Mouse (Mus musculus): Measurements from ENCODE around the gene Pm20d1. TPM values are rescaled to one million over a fixed set of nuclear protein-coding genes. Genes with fewer than 3 reads are reported as not detected.

Gene Pm20d1
- polyA plus RNA-seq, 1 experiment from 2014 or later: 0.08 TPM

DNA sequence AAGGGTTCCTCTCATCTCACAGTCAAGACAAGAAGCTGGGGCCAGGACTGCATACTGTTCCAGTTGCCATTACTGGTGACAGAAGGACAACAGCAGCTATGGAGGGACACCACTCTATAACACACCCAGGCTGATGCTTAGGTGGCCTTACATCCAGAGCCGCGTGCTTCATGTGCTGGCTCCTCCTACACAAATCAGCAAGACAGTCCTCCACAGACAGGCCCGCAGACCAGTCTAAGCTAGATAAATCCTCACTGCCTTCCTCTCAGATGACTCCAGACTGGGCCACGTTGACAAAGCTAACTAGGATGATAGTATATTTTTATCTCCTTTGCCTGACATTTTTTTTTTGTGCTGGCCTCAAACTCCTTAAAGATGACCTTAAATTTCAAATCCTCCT is 64.6 kb downstream of the Pm20d1 start:
- Histone ChIP-seq H3K9ac (replicated peaks; ENCODE audit: low read depth, low read length) (no peak overlapping the region), H3K36me3 (ENCODE audit: control insufficient read depth, insufficient read depth, low read length) (no peaks in the 10 kb centered on the region), H3K9me3 (ENCODE audit: control insufficient read depth, low read length) (no peaks in the 10 kb centered on the region), H3K4me1 (ENCODE audit: control insufficient read depth, insufficient read depth, low read length) (no peaks in the 10 kb centered on the region), H3K27ac (ENCODE audit: low read depth, low read length) (no peak overlapping the region), H3K4me3 (ENCODE audit: low read depth, low read length) (no peak overlapping the region), H3K4me2 (ENCODE audit: low read depth, low read length) (no peak overlapping the region), H3K27me3 (ENCODE audit: control insufficient read depth, insufficient read depth, low read length) (no peaks in the 10 kb centered on the region)
- WGBS: 84% methylated on average over 4 of the region's 4 CpGs
- no peak for ATAC-seq (ENCODE audit: low read depth)

- Histone ChIP-seq H3K4me3 (ENCODE audit: low read depth, low read length) (no peak overlapping the region), H3K27ac (ENCODE audit: low read depth, low read length) (no peak overlapping the region), H3K9me3 (ENCODE audit: control insufficient read depth, low read length) (no peaks in the 10 kb centered on the region), H3K36me3 (ENCODE audit: control insufficient read depth, insufficient read depth, low read length) (no peaks in the 10 kb centered on the region), H3K4me1 (ENCODE audit: control insufficient read depth, insufficient read depth, low read length) (peaks cover 4% of the 10 kb centered on the region; the same call in 1 of the 2 replicates), H3K9ac (replicated peaks; ENCODE audit: low read depth, low read length) (no peak overlapping the region), H3K4me2 (ENCODE audit: low read depth, low read length) (no peak overlapping the region), H3K27me3 (ENCODE audit: control insufficient read depth, insufficient read depth, low read length) (no peaks in the 10 kb centered on the region)
- WGBS: 75% methylated on average over 5 of the region's 5 CpGs
- no peak for ATAC-seq (ENCODE audit: low read depth)
These were observed 68.4 kb downstream of the Pm20d1 start for GRCm38 (mm10) chr1:131865596-131865995.

DNA sequence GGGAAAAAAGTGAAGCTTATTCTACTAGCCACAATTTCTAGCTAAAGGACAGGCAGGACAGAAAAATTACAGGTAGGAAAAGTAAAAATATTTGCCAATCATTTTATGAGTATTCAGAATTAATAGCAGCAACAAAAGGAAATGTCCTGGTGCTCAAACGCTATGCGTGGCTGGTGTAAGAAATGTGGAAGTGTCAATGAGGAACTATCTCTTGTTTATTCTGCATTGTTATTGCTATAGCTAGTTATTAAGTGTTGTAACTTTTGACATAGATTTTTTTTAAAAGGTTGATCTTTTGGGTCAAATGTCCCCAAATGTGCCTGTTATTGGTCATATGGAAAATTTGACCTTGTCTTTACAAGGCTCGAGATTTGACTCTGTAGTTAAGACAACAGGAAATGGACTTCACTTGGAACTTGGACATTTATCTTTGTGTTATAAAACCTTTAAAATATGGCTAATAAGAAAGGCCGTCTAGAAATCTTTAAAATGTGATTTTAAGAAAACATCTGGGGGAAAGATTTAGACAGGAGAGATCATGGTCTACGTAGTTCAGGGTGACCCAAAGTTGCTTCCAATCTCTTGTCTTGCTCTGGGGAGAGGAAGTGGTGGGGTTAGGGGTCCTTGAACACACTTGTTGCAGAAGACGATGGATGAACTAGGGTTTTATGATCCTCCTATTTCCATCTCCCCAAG is 69.3 kb downstream of the Pm20d1 start:
- peak; percentile 22; the same call in 1 of the 2 replicates for ATAC-seq (ENCODE audit: low read depth)
- H3K4me3 ChIP-seq (ENCODE audit: low read depth, low read length): no peak overlapping the region
- H3K4me2 ChIP-seq (ENCODE audit: low read depth, low read length): no peak overlapping the region
- no peak overlapping the region for H3K9ac ChIP-seq (replicated peaks; ENCODE audit: low read depth, low read length)
- no peak overlapping the region for H3K27ac ChIP-seq (ENCODE audit: low read depth, low read length)
- H3K9me3 ChIP-seq (ENCODE audit: control insufficient read depth, low read length): no peaks in the 10 kb centered on the region
- no peaks in the 10 kb centered on the region for H3K27me3 ChIP-seq (ENCODE audit: control insufficient read depth, insufficient read depth, low read length)
- peaks cover 4% of the 10 kb centered on the region; the same call in 1 of the 2 replicates for H3K4me1 ChIP-seq (ENCODE audit: control insufficient read depth, insufficient read depth, low read length)
- WGBS: 81% methylated on average over 6 of the region's 6 CpGs
- no peaks in the 10 kb centered on the region for H3K36me3 ChIP-seq (ENCODE audit: control insufficient read depth, insufficient read depth, low read length)

GRCm38 (mm10) chr1:131867093-131867945 is 70.1 kb downstream of the Pm20d1 start, which contains the start of gene Rab29:
Gene Rab29 (plus strand): TSS chr1:131867224.
- peak; percentile 98 for ATAC-seq (ENCODE audit: low read depth)
- Histone ChIP-seq H3K4me1 (ENCODE audit: control insufficient read depth, insufficient read depth, low read length) (peaks cover 4% of the 10 kb centered on the region; the same call in 1 of the 2 replicates), H3K9me3 (ENCODE audit: control insufficient read depth, low read length) (no peaks in the 10 kb centered on the region), H3K36me3 (ENCODE audit: control insufficient read depth, insufficient read depth, low read length) (no peaks in the 10 kb centered on the region), H3K27ac (ENCODE audit: low read depth, low read length) (no peak within 1 kb of the TSS), H3K9ac (replicated peaks; ENCODE audit: low read depth, low read length) (peak within 1 kb of the TSS; percentile 17; the same call in 1 of the 2 replicates), H3K27me3 (ENCODE audit: control insufficient read depth, insufficient read depth, low read length) (no peaks in the 10 kb centered on the region), H3K4me2 (ENCODE audit: low read depth, low read length) (peak within 1 kb of the TSS; percentile 82), H3K4me3 (ENCODE audit: low read depth, low read length) (peak within 1 kb of the TSS; percentile 46)
- WGBS: 1% methylated on average over 46 of the region's 46 CpGs

GRCm38 (mm10) chr1:131867946-131868290 is 70.7 kb downstream of the Pm20d1 start:
- WGBS: 32% methylated on average over 10 of the region's 10 CpGs

DNA sequence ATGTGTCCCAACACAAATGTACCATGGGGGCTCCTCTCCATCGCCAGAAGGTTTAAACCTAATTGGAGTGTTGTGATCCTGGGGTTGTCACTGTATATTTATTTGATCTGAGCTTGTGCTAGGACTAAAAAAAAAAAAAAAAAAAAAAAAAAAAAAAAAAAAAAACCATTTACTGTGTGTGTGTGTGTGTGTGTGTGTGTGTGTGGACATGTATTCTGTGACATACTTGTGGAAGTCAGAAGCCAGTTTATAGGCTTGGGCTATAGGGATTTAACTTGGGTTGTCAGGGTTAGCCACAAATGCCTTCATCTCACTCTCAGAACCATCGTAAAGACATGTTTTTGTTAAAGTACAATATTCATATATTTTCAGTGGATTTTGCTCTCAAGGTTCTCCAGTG is 72.4 kb downstream of the Pm20d1 start:
- H3K36me3 ChIP-seq (ENCODE audit: control insufficient read depth, insufficient read depth, low read length): no peaks in the 10 kb centered on the region
- ATAC-seq (ENCODE audit: low read depth): no peak
- 77% methylated on average over 2 of the region's 2 CpGs for WGBS
- H3K4me2 ChIP-seq (ENCODE audit: low read depth, low read length): no peak overlapping the region
- H3K27ac ChIP-seq (ENCODE audit: low read depth, low read length): no peak overlapping the region
- no peak overlapping the region for H3K9ac ChIP-seq (replicated peaks; ENCODE audit: low read depth, low read length)
- peaks cover 4% of the 10 kb centered on the region; the same call in 1 of the 2 replicates for H3K4me1 ChIP-seq (ENCODE audit: control insufficient read depth, insufficient read depth, low read length)
- H3K4me3 ChIP-seq (ENCODE audit: low read depth, low read length): no peak overlapping the region
- no peaks in the 10 kb centered on the region for H3K9me3 ChIP-seq (ENCODE audit: control insufficient read depth, low read length)
- H3K27me3 ChIP-seq (ENCODE audit: control insufficient read depth, insufficient read depth, low read length): no peaks in the 10 kb centered on the region

More at GRCm38 (mm10) chr1:131867946-131868290, 70.7 kb downstream of the Pm20d1 start:
- H3K4me3 ChIP-seq (ENCODE audit: low read depth, low read length): peak overlapping the region; percentile 46
- H3K9me3 ChIP-seq (ENCODE audit: control insufficient read depth, low read length): no peaks in the 10 kb centered on the region
- no peak overlapping the region for H3K27ac ChIP-seq (ENCODE audit: low read depth, low read length)
- H3K4me1 ChIP-seq (ENCODE audit: control insufficient read depth, insufficient read depth, low read length): peaks cover 4% of the 10 kb centered on the region; the same call in 1 of the 2 replicates
- no peaks in the 10 kb centered on the region for H3K36me3 ChIP-seq (ENCODE audit: control insufficient read depth, insufficient read depth, low read length)
- H3K9ac ChIP-seq (replicated peaks; ENCODE audit: low read depth, low read length): no peak overlapping the region
- peak overlapping the region; percentile 82 for H3K4me2 ChIP-seq (ENCODE audit: low read depth, low read length)
- ATAC-seq (ENCODE audit: low read depth): no peak
- H3K27me3 ChIP-seq (ENCODE audit: control insufficient read depth, insufficient read depth, low read length): no peaks in the 10 kb centered on the region

Other genes starting within 250 kb of the Pm20d1 start
- not detected in 2 replicates for gene Avpr1b, start 198.1 kb upstream of the Pm20d1 start, polyA plus RNA-seq (2014; fragmentation: Nextera tagmentation; extraction: Ambion mirVana)
- gene Ctse, start 159.1 kb upstream of the Pm20d1 start, polyA plus RNA-seq (2014; fragmentation: Nextera tagmentation; extraction: Ambion mirVana): not detected in 2 replicates
- gene Rab7b, start 108.7 kb upstream of the Pm20d1 start, polyA plus RNA-seq (2014; fragmentation: Nextera tagmentation; extraction: Ambion mirVana): 0.48 and 1.0 TPM in 2 replicates
- gene Slc26a9, start 53.4 kb upstream of the Pm20d1 start, polyA plus RNA-seq (2014; fragmentation: Nextera tagmentation; extraction: Ambion mirVana): 0.04 TPM in 1 of 2 replicates, not detected in the other
- 7.8 and 15.7 TPM in 2 replicates for gene Slc41a1, start 30.1 kb downstream of the Pm20d1 start, polyA plus RNA-seq (2014; fragmentation: Nextera tagmentation; extraction: Ambion mirVana)
- gene Rab29, start 69.8 kb downstream of the Pm20d1 start, polyA plus RNA-seq (2014; fragmentation: Nextera tagmentation; extraction: Ambion mirVana): 3.3 and 8.4 TPM in 2 replicates
- 39.8 and 40.3 TPM in 2 replicates for gene Nucks1, start 113.2 kb downstream of the Pm20d1 start, polyA plus RNA-seq (2014; fragmentation: Nextera tagmentation; extraction: Ambion mirVana)
- gene Slc45a3, start 165.6 kb downstream of the Pm20d1 start, polyA plus RNA-seq (2014; fragmentation: Nextera tagmentation; extraction: Ambion mirVana): 0.66 and 3.4 TPM in 2 replicates
- 13.8 and 16.2 TPM in 2 replicates for gene Elk4, start 210.2 kb downstream of the Pm20d1 start, polyA plus RNA-seq (2014; fragmentation: Nextera tagmentation; extraction: Ambion mirVana)